Mouse (Mus musculus): ENCODE measurements around the gene Psmd2. TPM values are rescaled to one million over a fixed set of nuclear protein-coding genes. Genes with fewer than 3 reads are reported as not detected.

Gene Psmd2
- polyA plus RNA-seq, 1 experiment from 2014 or later: 314 TPM

DNA sequence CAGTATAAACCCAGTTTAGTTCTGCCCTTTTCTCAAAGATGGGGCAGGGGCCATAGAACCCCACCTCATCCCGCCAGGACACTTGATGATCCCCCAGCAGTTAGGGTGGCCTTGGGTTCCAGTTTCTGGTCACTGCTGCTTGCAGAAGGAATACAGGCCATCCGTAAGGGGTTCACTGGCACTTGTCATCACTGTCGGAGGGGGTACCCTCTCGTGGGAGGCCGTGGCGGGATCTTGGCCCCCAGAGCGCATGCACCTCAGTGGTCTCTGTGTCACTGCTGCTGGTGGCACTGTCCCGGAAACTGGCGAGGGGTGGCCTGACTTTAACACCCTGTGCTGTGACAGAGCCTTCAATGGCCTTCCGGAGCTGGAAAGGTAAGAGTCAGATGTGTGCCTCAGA, 51.6 kb downstream of the Psmd2 start:
- WGBS: 95% methylated on average over 10 of the region's 10 CpGs

GRCm38 (mm10) chr16:20703699-20704400, 52.4 kb downstream of the Psmd2 start:
- no peak overlapping the region for H3K4me3 ChIP-seq (ENCODE audit: low read depth, low read length)
- 97% methylated on average over 6 of the region's 6 CpGs for WGBS
- H3K36me3 ChIP-seq (ENCODE audit: control insufficient read depth, insufficient read depth, low read length): peaks cover 36% of the 10 kb centered on the region
- H3K4me1 ChIP-seq (ENCODE audit: control insufficient read depth, insufficient read depth, low read length): peaks cover 14% of the 10 kb centered on the region; the same call in 1 of the 2 replicates
- no peak for ATAC-seq (ENCODE audit: low read depth)
- H3K9me3 ChIP-seq (ENCODE audit: control insufficient read depth, low read length): no peaks in the 10 kb centered on the region
- no peaks in the 10 kb centered on the region for H3K27me3 ChIP-seq (ENCODE audit: control insufficient read depth, insufficient read depth, low read length)
- no peak overlapping the region for H3K4me2 ChIP-seq (ENCODE audit: low read depth, low read length)
- H3K9ac ChIP-seq (replicated peaks; ENCODE audit: low read depth, low read length): no peak overlapping the region
- no peak overlapping the region for H3K27ac ChIP-seq (ENCODE audit: low read depth, low read length)

More for the DNA sequence above, 51.6 kb downstream of the Psmd2 start:
- Histone ChIP-seq H3K9ac (replicated peaks; ENCODE audit: low read depth, low read length) (no peak overlapping the region), H3K27me3 (ENCODE audit: control insufficient read depth, insufficient read depth, low read length) (no peaks in the 10 kb centered on the region), H3K36me3 (ENCODE audit: control insufficient read depth, insufficient read depth, low read length) (peaks cover 37% of the 10 kb centered on the region), H3K9me3 (ENCODE audit: control insufficient read depth, low read length) (no peaks in the 10 kb centered on the region), H3K4me3 (ENCODE audit: low read depth, low read length) (no peak overlapping the region), H3K4me1 (ENCODE audit: control insufficient read depth, insufficient read depth, low read length) (peaks cover 14% of the 10 kb centered on the region; the same call in 1 of the 2 replicates), H3K27ac (ENCODE audit: low read depth, low read length) (no peak overlapping the region), H3K4me2 (ENCODE audit: low read depth, low read length) (no peak overlapping the region)
- no peak for ATAC-seq (ENCODE audit: low read depth)

DNA sequence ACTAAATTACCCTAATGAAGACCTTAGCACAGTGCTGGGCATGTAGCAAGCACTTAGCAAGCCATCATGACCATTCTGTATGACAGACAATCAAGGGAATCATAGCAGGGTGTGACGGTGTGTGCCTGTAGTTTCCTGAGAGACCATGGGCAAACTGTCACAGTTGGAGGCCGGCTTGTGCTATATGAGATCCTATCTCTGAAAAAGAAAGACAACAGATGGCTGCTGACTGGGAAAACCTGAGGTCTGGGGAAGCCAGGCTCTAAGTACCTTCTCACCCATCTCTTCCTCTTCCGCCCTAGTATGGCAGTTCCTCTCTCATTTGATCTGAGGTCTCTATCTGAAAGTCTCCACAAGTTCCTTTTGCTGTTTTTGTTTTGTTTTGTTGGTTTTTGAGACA, 54.3 kb downstream of the Psmd2 start:
- Histone ChIP-seq H3K27ac (ENCODE audit: low read depth, low read length) (no peak overlapping the region), H3K9me3 (ENCODE audit: control insufficient read depth, low read length) (no peaks in the 10 kb centered on the region), H3K4me3 (ENCODE audit: low read depth, low read length) (no peak overlapping the region), H3K36me3 (ENCODE audit: control insufficient read depth, insufficient read depth, low read length) (peaks cover 27% of the 10 kb centered on the region), H3K4me1 (ENCODE audit: control insufficient read depth, insufficient read depth, low read length) (peaks cover 14% of the 10 kb centered on the region; the same call in 1 of the 2 replicates), H3K9ac (replicated peaks; ENCODE audit: low read depth, low read length) (no peak overlapping the region), H3K4me2 (ENCODE audit: low read depth, low read length) (no peak overlapping the region), H3K27me3 (ENCODE audit: control insufficient read depth, insufficient read depth, low read length) (no peaks in the 10 kb centered on the region)
- WGBS: 88% methylated on average over 3 of the region's 3 CpGs
- no peak for ATAC-seq (ENCODE audit: low read depth)

DNA sequence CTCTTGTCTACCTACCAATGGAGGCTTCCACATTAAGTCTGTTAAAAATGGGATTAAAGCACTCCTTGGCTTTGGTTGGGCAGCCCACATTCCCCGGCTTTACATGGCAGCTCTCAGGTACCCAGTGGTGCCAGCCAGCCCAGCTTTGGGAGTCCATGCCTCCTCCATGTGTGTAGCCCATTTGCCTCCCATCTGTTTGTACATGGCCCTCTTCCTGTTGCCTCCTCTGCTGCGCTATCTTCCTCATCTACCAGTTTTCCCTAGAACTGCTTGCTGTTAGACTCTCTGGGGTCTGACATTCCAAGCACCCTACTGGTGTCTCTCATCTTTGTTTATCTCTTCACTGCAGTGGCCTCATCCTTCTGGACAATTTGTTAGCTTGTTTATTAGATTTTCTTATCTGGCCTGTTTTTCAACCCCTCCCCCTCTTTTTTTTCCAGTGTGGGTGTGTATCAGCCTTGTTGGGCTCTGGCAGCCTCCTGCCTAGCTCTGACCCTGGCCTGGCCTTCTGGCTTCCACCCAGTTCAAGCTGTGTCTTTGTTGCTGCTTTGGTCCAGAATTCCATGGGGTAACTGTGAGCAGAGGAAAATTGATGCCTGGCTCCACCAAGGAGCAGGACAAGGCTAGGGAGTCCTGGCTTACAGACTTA, 55.1 kb downstream of the Psmd2 start:
- H3K4me3 ChIP-seq (ENCODE audit: low read depth, low read length): no peak overlapping the region
- 90% methylated on average over 2 of the region's 2 CpGs for WGBS
- H3K9ac ChIP-seq (replicated peaks; ENCODE audit: low read depth, low read length): no peak overlapping the region
- no peaks in the 10 kb centered on the region for H3K27me3 ChIP-seq (ENCODE audit: control insufficient read depth, insufficient read depth, low read length)
- no peak overlapping the region for H3K27ac ChIP-seq (ENCODE audit: low read depth, low read length)
- peaks cover 30% of the 10 kb centered on the region for H3K36me3 ChIP-seq (ENCODE audit: control insufficient read depth, insufficient read depth, low read length)
- H3K9me3 ChIP-seq (ENCODE audit: control insufficient read depth, low read length): no peaks in the 10 kb centered on the region
- no peak overlapping the region for H3K4me2 ChIP-seq (ENCODE audit: low read depth, low read length)
- no peak for ATAC-seq (ENCODE audit: low read depth)
- peaks cover 12% of the 10 kb centered on the region; the same call in 1 of the 2 replicates for H3K4me1 ChIP-seq (ENCODE audit: control insufficient read depth, insufficient read depth, low read length)

- no peak overlapping the region for H3K27ac ChIP-seq (ENCODE audit: low read depth, low read length)
- ATAC-seq (ENCODE audit: low read depth): peak; percentile 2; the same call in 1 of the 2 replicates
- H3K4me3 ChIP-seq (ENCODE audit: low read depth, low read length): no peak overlapping the region
- H3K9me3 ChIP-seq (ENCODE audit: control insufficient read depth, low read length): no peaks in the 10 kb centered on the region
- no peaks in the 10 kb centered on the region for H3K27me3 ChIP-seq (ENCODE audit: control insufficient read depth, insufficient read depth, low read length)
- H3K4me1 ChIP-seq (ENCODE audit: control insufficient read depth, insufficient read depth, low read length): peaks cover under 1% of the 10 kb centered on the region; the same call in 1 of the 2 replicates
- WGBS: 93% methylated on average over 21 of the region's 21 CpGs
- H3K4me2 ChIP-seq (ENCODE audit: low read depth, low read length): no peak overlapping the region
- H3K36me3 ChIP-seq (ENCODE audit: control insufficient read depth, insufficient read depth, low read length): peaks cover 34% of the 10 kb centered on the region
- H3K9ac ChIP-seq (replicated peaks; ENCODE audit: low read depth, low read length): no peak overlapping the region
Measured at GRCm38 (mm10) chr16:20708220-20708938, 56.9 kb downstream of the Psmd2 start.

- Histone ChIP-seq H3K4me2 (ENCODE audit: low read depth, low read length) (no peak overlapping the region), H3K4me3 (ENCODE audit: low read depth, low read length) (no peak overlapping the region), H3K27ac (ENCODE audit: low read depth, low read length) (no peak overlapping the region), H3K9ac (replicated peaks; ENCODE audit: low read depth, low read length) (no peak overlapping the region), H3K4me1 (ENCODE audit: control insufficient read depth, insufficient read depth, low read length) (peaks cover 9% of the 10 kb centered on the region), H3K27me3 (ENCODE audit: control insufficient read depth, insufficient read depth, low read length) (no peaks in the 10 kb centered on the region), H3K36me3 (ENCODE audit: control insufficient read depth, insufficient read depth, low read length) (peaks cover 34% of the 10 kb centered on the region), H3K9me3 (ENCODE audit: control insufficient read depth, low read length) (no peaks in the 10 kb centered on the region)
- WGBS: 69% methylated on average over 19 of the region's 19 CpGs
- ATAC-seq (ENCODE audit: low read depth): peak; percentile 58; the same call in 1 of the 2 replicates
Measured at GRCm38 (mm10) chr16:20708939-20709734, 57.7 kb downstream of the Psmd2 start.

DNA sequence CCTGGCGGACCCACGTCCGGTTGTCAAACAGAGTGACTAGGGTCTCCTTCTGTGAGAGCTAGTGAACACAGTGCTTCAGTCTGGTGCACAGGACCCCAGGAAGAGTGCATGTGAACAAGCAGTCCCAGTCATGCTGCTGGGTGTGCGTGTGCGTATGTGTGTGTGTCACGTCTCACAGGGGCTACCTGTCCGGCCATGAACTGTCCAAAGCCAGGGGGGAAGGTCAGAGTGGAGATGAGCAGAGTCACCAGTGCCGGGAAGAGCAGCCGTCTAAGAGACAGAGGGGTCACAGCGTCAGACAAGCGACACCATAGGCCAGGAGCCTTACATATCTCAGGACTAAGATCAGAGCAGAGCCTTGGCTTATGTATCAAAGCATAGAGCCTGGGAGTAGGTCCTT, 58.9 kb downstream of the Psmd2 start:
- Histone ChIP-seq H3K9ac (replicated peaks; ENCODE audit: low read depth, low read length) (no peak overlapping the region), H3K27ac (ENCODE audit: low read depth, low read length) (no peak overlapping the region), H3K9me3 (ENCODE audit: control insufficient read depth, low read length) (no peaks in the 10 kb centered on the region), H3K4me2 (ENCODE audit: low read depth, low read length) (no peak overlapping the region), H3K36me3 (ENCODE audit: control insufficient read depth, insufficient read depth, low read length) (peaks cover 29% of the 10 kb centered on the region), H3K4me3 (ENCODE audit: low read depth, low read length) (no peak overlapping the region), H3K27me3 (ENCODE audit: control insufficient read depth, insufficient read depth, low read length) (no peaks in the 10 kb centered on the region), H3K4me1 (ENCODE audit: control insufficient read depth, insufficient read depth, low read length) (peaks cover 21% of the 10 kb centered on the region)
- 94% methylated on average over 11 of the region's 11 CpGs for WGBS
- ATAC-seq (ENCODE audit: low read depth): no peak

DNA sequence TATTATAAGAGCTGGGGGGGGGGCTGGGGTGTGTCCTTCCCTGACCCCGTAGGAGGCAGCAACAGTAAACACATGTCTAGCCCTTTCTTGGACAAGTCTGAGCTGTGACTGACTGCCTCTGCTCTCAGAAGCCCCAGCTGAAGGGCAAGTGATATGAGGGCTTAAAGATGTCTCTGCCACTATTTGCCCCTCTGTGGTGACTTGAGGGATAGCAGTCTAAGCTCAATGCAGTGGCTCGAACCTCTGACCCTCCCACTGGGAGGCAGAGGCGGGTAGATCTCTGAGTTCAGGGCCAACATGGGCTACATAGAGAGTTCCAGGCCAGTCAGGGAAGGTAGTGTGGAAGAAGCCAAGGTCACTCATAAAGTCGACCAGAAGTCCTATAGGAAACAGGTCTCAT, 59.4 kb downstream of the Psmd2 start:
- no peaks in the 10 kb centered on the region for H3K9me3 ChIP-seq (ENCODE audit: control insufficient read depth, low read length)
- peaks cover 29% of the 10 kb centered on the region for H3K36me3 ChIP-seq (ENCODE audit: control insufficient read depth, insufficient read depth, low read length)
- ATAC-seq (ENCODE audit: low read depth): no peak
- peaks cover 24% of the 10 kb centered on the region for H3K4me1 ChIP-seq (ENCODE audit: control insufficient read depth, insufficient read depth, low read length)
- no peak overlapping the region for H3K27ac ChIP-seq (ENCODE audit: low read depth, low read length)
- no peak overlapping the region for H3K4me3 ChIP-seq (ENCODE audit: low read depth, low read length)
- no peak overlapping the region for H3K9ac ChIP-seq (replicated peaks; ENCODE audit: low read depth, low read length)
- H3K4me2 ChIP-seq (ENCODE audit: low read depth, low read length): no peak overlapping the region
- WGBS: 91% methylated on average over 4 of the region's 4 CpGs
- no peaks in the 10 kb centered on the region for H3K27me3 ChIP-seq (ENCODE audit: control insufficient read depth, insufficient read depth, low read length)

Data from neural tube, embryonic 14.5 days (tissue).